Mouse (Mus musculus) induced T-regulatory cell, adult 2 months (primary cell): ENCODE results near the gene Gna15.

Experiments used
- DNase-seq: peaks from one replicate; pipeline ENCODE4 v3.0.0-alpha.2; 2012; ENCODE audit warnings: low read depth

Gene Gna15

GRCm38 (mm10) chr10:81553807-81554755, 30.1 kb upstream of the Gna15 start:
- DNase-seq = no peak

GRCm38 (mm10) chr10:81553232-81553631, 29.2 kb upstream of the Gna15 start:
- peak; percentile 81 for DNase-seq

- peak; percentile 95 for DNase-seq
Measured at GRCm38 (mm10) chr10:81551597-81552102, 27.6 kb upstream of the Gna15 start.

DNA sequence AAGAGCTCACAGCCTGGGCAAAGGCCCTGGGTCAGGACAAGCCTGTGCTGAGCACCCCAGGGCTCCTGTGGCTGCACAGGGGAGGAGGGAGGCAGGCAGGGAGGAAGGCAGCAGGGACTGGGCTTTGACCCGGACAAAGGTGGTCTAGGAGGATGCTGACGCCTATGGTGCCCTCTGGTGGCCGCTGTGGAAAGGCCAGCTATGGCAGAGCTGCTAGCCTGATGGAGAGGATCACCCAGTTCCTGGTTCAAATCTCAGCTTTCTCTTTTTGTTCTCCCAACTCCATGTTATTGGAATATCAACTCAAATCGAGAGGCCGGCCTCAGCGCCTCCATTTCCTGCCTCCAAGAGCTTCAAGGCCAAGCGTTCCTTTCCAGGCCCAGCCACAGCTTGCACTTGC, 26.2 kb upstream of the Gna15 start:
- peak; percentile 89 for DNase-seq

GRCm38 (mm10) chr10:81548944-81549343, 24.9 kb upstream of the Gna15 start:
- DNase-seq = no peak

- no peak for DNase-seq
Measured at GRCm38 (mm10) chr10:81546788-81547571, 23.0 kb upstream of the Gna15 start.

GRCm38 (mm10) chr10:81546332-81546731, 22.3 kb upstream of the Gna15 start:
- no peak for DNase-seq

GRCm38 (mm10) chr10:81545161-81545747, 21.2 kb upstream of the Gna15 start, which contains the start of gene Gna11:
Gene Gna11, minus strand, starts transcription at chr10:81545190.
- DNase-seq = peak; percentile 99

- no peak for DNase-seq
Measured at GRCm38 (mm10) chr10:81544296-81545160, 20.5 kb upstream of the Gna15 start.

DNA sequence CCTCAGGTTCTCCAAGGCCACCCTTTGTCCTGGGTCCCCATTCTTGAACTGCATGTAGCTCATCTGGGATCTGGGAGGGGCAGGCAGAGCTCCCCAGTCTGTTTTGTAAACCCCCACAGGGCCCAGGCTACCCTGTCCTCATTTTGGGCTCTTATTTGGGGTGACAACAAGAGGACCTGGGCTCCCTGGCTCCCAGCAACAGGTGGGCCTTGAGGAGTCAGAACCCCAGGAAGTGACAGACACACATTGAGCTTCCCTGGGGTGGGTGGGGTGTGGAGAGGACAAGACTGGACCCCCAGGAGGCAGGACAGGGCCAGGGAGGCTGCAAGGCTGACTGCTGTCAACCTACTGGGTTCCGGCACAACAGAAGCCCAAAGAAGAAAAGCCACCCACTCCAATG, 19.6 kb upstream of the Gna15 start:
- peak; percentile 30 for DNase-seq

- DNase-seq = no peak
Measured at GRCm38 (mm10) chr10:81542727-81543460, 18.9 kb upstream of the Gna15 start.

DNA sequence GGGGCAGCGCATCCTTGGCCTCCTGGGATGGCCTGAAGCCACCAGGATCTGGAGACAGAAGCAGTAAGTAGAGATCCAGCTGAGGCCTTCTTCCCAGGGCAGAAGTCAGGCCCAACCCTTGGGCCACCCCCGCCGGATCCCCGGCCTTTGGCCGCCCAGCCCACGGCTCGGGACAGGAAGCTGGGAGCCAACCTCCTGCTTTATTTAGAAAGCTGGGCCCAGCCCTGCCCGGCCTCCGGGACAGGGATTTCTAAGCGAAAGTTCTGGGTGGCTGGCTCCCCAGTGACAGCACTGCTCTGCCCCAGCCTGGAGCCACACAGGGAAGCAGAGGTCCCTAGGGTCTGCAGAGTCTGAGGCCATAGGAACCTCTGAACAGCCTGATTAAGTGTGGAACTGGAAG, 17.8 kb upstream of the Gna15 start:
- no peak for DNase-seq

DNA sequence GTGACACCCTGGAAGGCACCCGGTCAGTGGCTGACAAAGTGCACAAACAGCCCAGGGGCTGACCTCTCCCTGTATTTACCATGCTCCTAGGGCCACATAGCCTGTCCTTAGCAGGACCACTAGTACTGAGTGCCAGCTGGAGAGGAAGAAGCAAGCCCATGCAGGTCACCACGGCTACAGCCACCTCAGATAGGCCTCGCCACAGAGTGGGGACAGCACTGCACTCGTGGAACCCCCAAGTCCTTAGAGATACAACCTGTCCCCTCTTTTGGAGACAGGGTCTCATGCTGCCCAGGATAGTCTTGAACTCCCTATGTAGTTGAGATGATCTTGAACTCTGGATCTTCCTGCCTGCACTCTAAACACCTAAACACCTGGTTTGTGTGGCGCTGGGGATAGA, 17.3 kb upstream of the Gna15 start:
- no peak for DNase-seq

DNA sequence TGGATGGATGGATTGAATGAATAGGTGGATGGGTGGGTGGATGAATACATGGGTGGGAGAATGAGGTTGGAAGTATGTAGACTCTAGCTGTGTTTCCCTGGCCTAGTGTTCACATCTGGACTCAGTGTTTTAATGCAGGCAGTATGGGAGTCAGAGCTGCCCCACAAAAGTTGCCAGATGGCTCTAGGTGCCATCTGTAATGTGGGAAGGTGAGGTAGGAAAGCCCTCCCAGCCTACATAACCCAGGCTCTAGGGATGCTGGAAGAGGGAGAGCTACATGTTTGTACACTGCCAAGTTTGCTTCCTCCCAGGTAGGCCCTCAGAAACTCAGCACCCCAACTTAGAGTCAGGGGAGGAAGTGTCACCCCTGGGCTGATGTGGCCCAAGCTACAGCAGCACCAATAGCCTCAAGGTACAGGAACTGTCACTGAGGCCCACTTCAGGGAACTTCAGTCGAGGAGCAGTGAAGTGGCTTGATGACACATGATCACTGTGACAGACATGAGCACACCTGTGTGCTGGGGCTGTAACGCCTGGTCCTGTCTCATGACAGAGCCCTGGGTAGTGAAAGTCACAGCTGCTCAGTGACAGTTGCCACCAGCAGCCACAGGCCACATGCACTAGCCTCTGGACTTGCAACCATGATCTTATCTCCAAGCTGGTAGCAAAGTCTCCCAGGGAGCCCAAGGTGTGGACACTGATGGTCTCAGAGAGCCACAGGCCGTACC, 14.5 kb upstream of the Gna15 start:
- DNase-seq = no peak

DNA sequence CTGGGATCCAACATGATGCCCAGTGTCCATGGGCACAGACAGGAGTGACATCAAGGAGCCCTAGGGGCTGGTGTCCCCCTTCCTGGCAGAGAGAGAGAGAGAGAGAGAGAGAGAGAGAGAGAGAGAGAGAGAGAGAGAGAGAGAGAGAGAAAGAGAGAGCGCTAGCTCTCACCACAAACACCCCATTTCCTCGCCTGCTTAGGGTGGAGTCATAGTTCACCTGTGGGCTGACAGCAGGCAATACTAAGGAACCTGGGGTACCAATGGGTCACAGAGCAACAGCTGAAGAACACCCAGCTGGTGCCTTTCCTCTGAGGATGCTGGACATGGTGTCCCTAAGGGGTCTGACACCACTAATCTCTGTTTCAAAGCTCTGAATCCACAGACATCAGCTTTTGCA, 13.4 kb upstream of the Gna15 start:
- peak; percentile 49 for DNase-seq

GRCm38 (mm10) chr10:81536734-81537133, 12.7 kb upstream of the Gna15 start:
- DNase-seq = peak; percentile 55

DNA sequence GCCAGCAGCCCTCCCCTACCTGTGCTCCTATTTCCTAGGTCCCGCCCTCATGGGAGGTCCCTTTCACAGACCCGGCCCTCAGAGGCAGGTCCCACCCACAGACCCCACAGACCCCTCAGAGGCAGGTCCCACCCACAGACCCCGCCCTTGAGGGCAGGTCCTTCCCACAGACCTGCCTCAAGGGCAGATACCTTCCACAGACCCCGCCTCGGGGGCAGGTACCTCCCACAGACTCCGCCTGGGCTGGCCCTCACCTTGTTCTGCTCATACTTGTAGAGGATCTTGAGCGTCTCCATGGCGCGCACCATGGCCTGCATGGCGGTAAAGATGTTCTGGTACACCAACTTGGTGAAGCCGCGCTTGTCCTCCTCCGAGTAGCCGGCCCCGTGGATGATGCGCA, 10.8 kb upstream of the Gna15 start:
- no peak for DNase-seq

GRCm38 (mm10) chr10:81526779-81527178, 2.8 kb upstream of the Gna15 start:
- peak; percentile 91 for DNase-seq

DNA sequence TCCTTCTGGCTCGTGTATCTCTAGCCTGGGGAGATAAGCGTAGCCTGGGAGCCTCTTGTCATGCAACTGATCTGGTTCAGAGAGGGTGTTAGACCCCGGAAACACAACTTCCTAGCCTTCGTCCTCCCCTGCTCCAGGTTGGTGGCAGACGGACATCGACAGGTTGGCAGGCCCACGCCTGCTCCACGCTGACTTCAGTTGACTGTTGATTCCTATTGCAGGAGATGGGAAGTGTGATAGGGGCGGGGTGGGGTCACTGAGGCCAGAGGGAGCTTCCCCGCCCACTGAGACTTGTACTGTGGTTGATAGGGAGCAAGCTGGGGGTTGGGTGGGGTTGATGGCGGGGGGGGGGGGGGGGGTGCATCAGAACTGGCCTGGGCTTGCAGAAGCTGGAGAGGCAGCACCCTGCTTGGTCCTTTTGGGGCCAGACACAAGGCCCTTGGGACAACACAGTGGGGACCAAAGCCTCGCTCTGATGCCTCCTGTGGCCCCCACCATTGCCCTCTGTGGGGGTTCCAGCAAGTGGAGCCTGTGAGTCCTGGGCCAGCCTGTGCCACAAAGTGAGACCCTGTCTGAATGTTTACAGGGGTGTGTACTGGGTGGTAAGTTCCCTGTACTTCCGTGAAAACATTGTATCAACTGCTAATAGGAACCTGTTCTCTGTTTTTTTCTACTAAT, 1.1 kb upstream of the Gna15 start:
- peak; percentile 63 for DNase-seq
